Mouse (Mus musculus) kidney, embryonic 14.5 days (tissue): Measurements from ENCODE around the gene Zmym1. TPM values are rescaled to one million over a fixed set of nuclear protein-coding genes. Genes with fewer than 3 reads are reported as not detected.

Experiments used
- ATAC-seq: fragments of 200-750 bp; cut with Nextera tagmentation; 2 replicates; pipeline ENCODE4 v1.8.0; 2017; ENCODE audit warnings: moderate number of reproducible peaks, mild to moderate bottlenecking, moderate TSS enrichment, moderate library complexity; ENCODE audit not compliant: low FRiP score, low TSS enrichment
- H3K27ac ChIP-seq: fragments of 300-500 bp; sonication (generic); 2 replicates; pipeline ENCODE4 v1.5.1; 2014; ENCODE audit warnings: low read depth, mild to moderate bottlenecking, low read length, moderate library complexity, mixed read lengths
- H3K27me3 ChIP-seq: fragments of 300-500 bp; sonication (generic); 2 replicates; pipeline ENCODE4 v1.6.1; 2014; ENCODE audit warnings: mild to moderate bottlenecking, low read length; ENCODE audit not compliant: control insufficient read depth, insufficient read depth
- H3K36me3 ChIP-seq: fragments of 300-500 bp; sonication (generic); 2 replicates; pipeline ENCODE4 v1.6.1; 2014; ENCODE audit warnings: low read length, mixed read lengths; ENCODE audit not compliant: control insufficient read depth, insufficient read depth
- H3K4me1 ChIP-seq: fragments of 300-500 bp; sonication (generic); 2 replicates; pipeline ENCODE4 v1.6.1; 2014; ENCODE audit warnings: low read length, mixed read lengths; ENCODE audit not compliant: control insufficient read depth, insufficient read depth
- H3K4me2 ChIP-seq: fragments of 300-500 bp; sonication (generic); replicated peaks from 2 replicates; pipeline ENCODE4 v1.6.1; 2014; ENCODE audit warnings: low read depth, mild to moderate bottlenecking, low read length
- H3K4me3 ChIP-seq: fragments of 300-500 bp; sonication (generic); 2 replicates; pipeline ENCODE4 v1.5.1; 2014; ENCODE audit warnings: mild to moderate bottlenecking, low read length
- H3K9ac ChIP-seq: fragments of 300-500 bp; sonication (generic); 2 replicates; pipeline ENCODE4 v1.6.1; 2014; ENCODE audit warnings: low read depth, mild to moderate bottlenecking, low read length, moderate library complexity
- H3K9me3 ChIP-seq: fragments of 300-500 bp; sonication (generic); 2 replicates; pipeline ENCODE4 v1.6.1; 2016; ENCODE audit warnings: low read length; ENCODE audit not compliant: control insufficient read depth
- WGBS: fragments of 180-500 bp; shearing (Covaris S2); extraction: QIAGEN DNeasy Blood & Tissue Kit; methylation state at CpG from one replicate; pipeline ENCODE4 v1.1.7; 2014; 5-methylcytosine and 5-hydroxymethylcytosine counted together
- polyA plus RNA-seq: library from polyadenylated mRNA; unstranded; fragments of >200 nt; fragmentation: Nextera tagmentation; extraction: Ambion mirVana; gene quantifications from 2 replicates; pipeline ENCODE4 v1.2.1, GENCODE M21; 2014

Gene Zmym1
- polyA plus RNA-seq, 1 experiment from 2014 or later, result 26.5 TPM

- under 1% methylated on average over 46 of the region's 46 CpGs for WGBS
These were observed 16.1 kb upstream of the Zmym1 start, which contains the start of gene Zmym6 for GRCm38 (mm10) chr4:127076875-127077548. Zmym6 (plus strand) TSS chr4:127077383.

GRCm38 (mm10) chr4:127074915-127075314 is 14.0 kb upstream of the Zmym1 start:
- no peak overlapping the region for H3K4me2 ChIP-seq
- H3K36me3 ChIP-seq, result no peaks in the 10 kb centered on the region
- ATAC-seq, result no peak
- 53% methylated on average over 1 of the region's 1 CpGs for WGBS
- no peaks in the 10 kb centered on the region for H3K27me3 ChIP-seq
- H3K4me3 ChIP-seq, result no peak overlapping the region
- H3K9ac ChIP-seq, result no peak overlapping the region
- H3K4me1 ChIP-seq, result peaks cover 8% of the 10 kb centered on the region; the same call in 1 of the 2 replicates
- H3K9me3 ChIP-seq, result no peaks in the 10 kb centered on the region
- no peak overlapping the region for H3K27ac ChIP-seq

More at GRCm38 (mm10) chr4:127076875-127077548, 16.1 kb upstream of the Zmym1 start, which contains the start of gene Zmym6:
- Histone ChIP-seq H3K4me1 (peaks cover 8% of the 10 kb centered on the region; the same call in 1 of the 2 replicates), H3K9me3 (no peaks in the 10 kb centered on the region), H3K9ac (peak within 1 kb of the TSS; percentile 71), H3K27me3 (no peaks in the 10 kb centered on the region), H3K27ac (peak within 1 kb of the TSS; percentile 85), H3K4me3 (peak within 1 kb of the TSS; percentile 62), H3K4me2 (peak within 1 kb of the TSS; percentile 73), H3K36me3 (no peaks in the 10 kb centered on the region)
- ATAC-seq, result peak; percentile 96

GRCm38 (mm10) chr4:127064051-127064450 is 3.1 kb upstream of the Zmym1 start:
- ATAC-seq, result no peak
- WGBS, result 44% methylated on average over 1 of the region's 1 CpGs
- H3K27ac ChIP-seq, result no peak overlapping the region

GRCm38 (mm10) chr4:127054522-127055198 is 6.3 kb downstream of the Zmym1 start:
- no peak overlapping the region for H3K4me3 ChIP-seq
- no peak for ATAC-seq
- no peak overlapping the region for H3K27ac ChIP-seq
- no peak overlapping the region for H3K9ac ChIP-seq
- no peak overlapping the region for H3K4me2 ChIP-seq
- H3K36me3 ChIP-seq, result peaks cover 42% of the 10 kb centered on the region
- WGBS, result 86% methylated on average over 7 of the region's 7 CpGs
- no peaks in the 10 kb centered on the region for H3K27me3 ChIP-seq
- H3K9me3 ChIP-seq, result no peaks in the 10 kb centered on the region
- no peaks in the 10 kb centered on the region for H3K4me1 ChIP-seq

More at GRCm38 (mm10) chr4:127064051-127064450, 3.1 kb upstream of the Zmym1 start:
- Histone ChIP-seq H3K4me2 (no peak overlapping the region), H3K36me3 (0 out of 2 replicates have a peak, but pooled peaks cover 1% of the 10 kb centered on the region), H3K9me3 (no peaks in the 10 kb centered on the region), H3K4me1 (no peaks in the 10 kb centered on the region), H3K27me3 (no peaks in the 10 kb centered on the region), H3K9ac (no peak overlapping the region), H3K4me3 (no peak overlapping the region)

- Histone ChIP-seq H3K36me3 (peaks cover 47% of the 10 kb centered on the region), H3K27me3 (no peaks in the 10 kb centered on the region), H3K9me3 (no peaks in the 10 kb centered on the region), H3K4me1 (no peaks in the 10 kb centered on the region), H3K4me2 (no peak overlapping the region), H3K9ac (no peak overlapping the region), H3K4me3 (no peak overlapping the region), H3K27ac (no peak overlapping the region)
- WGBS, result 98% methylated on average over 5 of the region's 5 CpGs
- ATAC-seq, result no peak
These were observed 7.9 kb downstream of the Zmym1 start for GRCm38 (mm10) chr4:127053071-127053470.

GRCm38 (mm10) chr4:127051121-127051520 is 9.8 kb downstream of the Zmym1 start:
- H3K4me3 ChIP-seq, result no peak overlapping the region
- H3K4me2 ChIP-seq, result no peak overlapping the region
- no peaks in the 10 kb centered on the region for H3K27me3 ChIP-seq
- 82% methylated on average over 8 of the region's 8 CpGs for WGBS
- H3K4me1 ChIP-seq, result no peaks in the 10 kb centered on the region
- H3K9me3 ChIP-seq, result no peaks in the 10 kb centered on the region
- H3K27ac ChIP-seq, result no peak overlapping the region
- peaks cover 42% of the 10 kb centered on the region for H3K36me3 ChIP-seq
- no peak for ATAC-seq
- no peak overlapping the region for H3K9ac ChIP-seq

GRCm38 (mm10) chr4:127043540-127043939 is 17.4 kb downstream of the Zmym1 start:
- 86% methylated on average over 4 of the region's 4 CpGs for WGBS
- H3K4me1 ChIP-seq, result no peaks in the 10 kb centered on the region
- no peak overlapping the region for H3K27ac ChIP-seq
- H3K4me3 ChIP-seq, result no peak overlapping the region
- no peak overlapping the region for H3K9ac ChIP-seq
- no peaks in the 10 kb centered on the region for H3K27me3 ChIP-seq
- no peak overlapping the region for H3K4me2 ChIP-seq
- no peak for ATAC-seq
- no peaks in the 10 kb centered on the region for H3K9me3 ChIP-seq
- H3K36me3 ChIP-seq, result peaks cover 51% of the 10 kb centered on the region

GRCm38 (mm10) chr4:127039871-127040483 is 21.0 kb downstream of the Zmym1 start:
- Histone ChIP-seq H3K27me3 (no peaks in the 10 kb centered on the region), H3K4me2 (no peak overlapping the region), H3K36me3 (peaks cover 68% of the 10 kb centered on the region), H3K4me3 (no peak overlapping the region), H3K9me3 (no peaks in the 10 kb centered on the region), H3K4me1 (no peaks in the 10 kb centered on the region), H3K27ac (no peak overlapping the region), H3K9ac (no peak overlapping the region)
- WGBS, result 74% methylated on average over 3 of the region's 3 CpGs
- ATAC-seq, result peak; percentile 38; the same call in 1 of the 2 replicates
